Mouse (Mus musculus): ENCODE measurements around the gene Lypd5. TPM values are rescaled to one million over a fixed set of nuclear protein-coding genes. Genes with fewer than 3 reads are reported as not detected.

Gene Lypd5
- polyA plus RNA-seq, 1 experiment from 2014 or later = not detected

DNA sequence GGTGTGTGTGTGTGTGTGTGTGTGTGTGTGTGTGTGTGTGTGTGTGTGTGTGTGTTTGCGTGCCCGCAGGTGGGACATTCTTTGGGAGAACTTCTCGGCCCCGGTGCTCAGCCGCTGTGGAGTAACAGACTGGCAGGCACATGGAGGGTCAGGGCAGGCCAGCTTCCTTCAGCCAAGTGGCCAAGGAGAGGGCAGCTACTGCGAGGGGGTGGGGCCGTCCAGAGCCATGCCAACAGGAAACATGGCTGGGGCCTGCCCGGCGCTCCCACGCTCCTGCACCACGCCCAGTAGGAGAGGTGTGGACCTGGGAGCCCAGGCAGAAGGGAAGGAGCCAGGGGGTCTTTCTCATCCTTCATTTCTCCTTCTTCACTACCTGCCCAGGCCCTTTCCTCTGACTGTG, 23.3 kb downstream of the Lypd5 start:
- ATAC-seq (replicated peaks; ENCODE audit: insufficient number of reproducible peaks, low FRiP score, low TSS enrichment) = peak; percentile 44; the same call in 1 of the 2 replicates
- no peaks in the 10 kb centered on the region for H3K36me3 ChIP-seq (ENCODE audit: control insufficient read depth, insufficient read depth, low read length)
- H3K4me2 ChIP-seq = peak overlapping the region; percentile 54
- peaks cover 2% of the 10 kb centered on the region for H3K4me1 ChIP-seq (ENCODE audit: control insufficient read depth, insufficient read depth, low read length)
- WGBS (ENCODE audit: insufficient replicate concordance) = 74% methylated on average over 10 of the region's 11 CpGs
- peaks cover 5% of the 10 kb centered on the region for H3K27me3 ChIP-seq (ENCODE audit: control insufficient read depth, insufficient read depth, low read length)
- H3K27ac ChIP-seq (ENCODE audit: low read depth, low read length) = peak overlapping the region; percentile 64
- H3K9me3 ChIP-seq (replicated peaks; ENCODE audit: control insufficient read depth, low read length) = no peaks in the 10 kb centered on the region
- H3K9ac ChIP-seq (ENCODE audit: low read depth, low read length) = peak overlapping the region; percentile 59
- peak overlapping the region; percentile 17 for H3K4me3 ChIP-seq (ENCODE audit: low read depth, low read length)

GRCm38 (mm10) chr7:24372786-24373185, 23.8 kb downstream of the Lypd5 start:
- no peaks in the 10 kb centered on the region for H3K9me3 ChIP-seq (replicated peaks; ENCODE audit: control insufficient read depth, low read length)
- peaks cover 4% of the 10 kb centered on the region for H3K4me1 ChIP-seq (ENCODE audit: control insufficient read depth, insufficient read depth, low read length)
- no peak for ATAC-seq (replicated peaks; ENCODE audit: insufficient number of reproducible peaks, low FRiP score, low TSS enrichment)
- H3K4me2 ChIP-seq = peak overlapping the region; percentile 54
- peak overlapping the region; percentile 59 for H3K9ac ChIP-seq (ENCODE audit: low read depth, low read length)
- peaks cover 7% of the 10 kb centered on the region for H3K27me3 ChIP-seq (ENCODE audit: control insufficient read depth, insufficient read depth, low read length)
- 67% methylated on average over 4 of the region's 4 CpGs for WGBS (ENCODE audit: insufficient replicate concordance)
- peak overlapping the region; percentile 17 for H3K4me3 ChIP-seq (ENCODE audit: low read depth, low read length)
- H3K36me3 ChIP-seq (ENCODE audit: control insufficient read depth, insufficient read depth, low read length) = no peaks in the 10 kb centered on the region
- H3K27ac ChIP-seq (ENCODE audit: low read depth, low read length) = peak overlapping the region; percentile 64

DNA sequence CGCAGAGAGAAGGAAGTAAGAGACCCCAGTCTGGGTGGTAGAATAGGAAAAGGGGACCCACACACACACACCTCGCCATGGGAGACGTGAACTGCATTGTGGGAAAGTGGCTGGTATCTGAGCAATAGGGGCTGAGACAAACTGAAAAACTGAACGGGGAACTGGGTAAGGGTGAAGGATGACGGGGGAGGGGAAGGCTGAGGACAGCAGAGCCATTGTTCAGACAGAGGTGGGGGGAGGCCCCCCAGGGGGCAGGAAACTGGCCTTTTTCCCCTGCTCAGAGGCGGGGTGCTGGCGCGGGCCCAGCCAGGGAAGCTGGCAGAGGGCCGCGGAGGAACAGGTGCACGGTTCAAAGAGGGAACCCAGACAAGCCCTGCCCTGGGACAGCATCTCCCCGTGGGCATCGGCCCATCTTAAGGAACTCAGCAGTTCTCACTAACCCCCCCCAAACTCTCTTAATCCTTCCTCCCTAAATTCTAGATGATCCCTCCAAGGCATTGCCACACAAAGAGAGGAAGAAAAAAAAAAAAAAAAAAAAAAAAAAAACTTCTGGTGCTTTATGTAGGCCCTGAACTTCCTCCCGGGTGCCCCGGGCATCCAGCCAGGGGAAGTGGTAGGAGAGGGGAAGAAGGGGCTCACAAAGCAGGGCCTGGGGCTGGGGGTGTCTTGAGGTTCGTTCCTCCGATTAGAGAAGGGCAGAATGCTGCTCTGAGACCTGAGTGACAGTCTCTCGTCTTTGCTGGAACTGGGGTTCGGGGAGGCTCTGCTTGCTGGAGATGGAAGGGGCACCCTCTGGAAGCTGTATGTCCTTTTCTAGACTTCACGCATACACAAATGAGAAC, 24.8 kb downstream of the Lypd5 start:
- peak overlapping the region; percentile 51 for H3K4me2 ChIP-seq
- H3K9ac ChIP-seq (ENCODE audit: low read depth, low read length) = peak overlapping the region; percentile 58
- ATAC-seq (replicated peaks; ENCODE audit: insufficient number of reproducible peaks, low FRiP score, low TSS enrichment) = no peak
- WGBS (ENCODE audit: insufficient replicate concordance) = 47% methylated on average over 19 of the region's 20 CpGs
- no peaks in the 10 kb centered on the region for H3K9me3 ChIP-seq (replicated peaks; ENCODE audit: control insufficient read depth, low read length)
- 0 out of 2 replicates have a peak overlapping the region, but pooled peaks have one; percentile 8 for H3K4me3 ChIP-seq (ENCODE audit: low read depth, low read length)
- peaks cover 12% of the 10 kb centered on the region for H3K27me3 ChIP-seq (ENCODE audit: control insufficient read depth, insufficient read depth, low read length)
- peaks cover 4% of the 10 kb centered on the region for H3K4me1 ChIP-seq (ENCODE audit: control insufficient read depth, insufficient read depth, low read length)
- peak overlapping the region; percentile 64; the same call in 1 of the 2 replicates for H3K27ac ChIP-seq (ENCODE audit: low read depth, low read length)
- no peaks in the 10 kb centered on the region for H3K36me3 ChIP-seq (ENCODE audit: control insufficient read depth, insufficient read depth, low read length)

GRCm38 (mm10) chr7:24376456-24376855, 27.5 kb downstream of the Lypd5 start:
- Histone ChIP-seq H3K27me3 (ENCODE audit: control insufficient read depth, insufficient read depth, low read length) (peaks cover 12% of the 10 kb centered on the region), H3K36me3 (ENCODE audit: control insufficient read depth, insufficient read depth, low read length) (no peaks in the 10 kb centered on the region), H3K27ac (ENCODE audit: low read depth, low read length) (peak overlapping the region; percentile 76), H3K4me2 (peak overlapping the region; percentile 64), H3K9me3 (replicated peaks; ENCODE audit: control insufficient read depth, low read length) (no peaks in the 10 kb centered on the region), H3K4me3 (ENCODE audit: low read depth, low read length) (no peak overlapping the region), H3K4me1 (ENCODE audit: control insufficient read depth, insufficient read depth, low read length) (peaks cover 4% of the 10 kb centered on the region), H3K9ac (ENCODE audit: low read depth, low read length) (peak overlapping the region; percentile 66; the same call in 1 of the 2 replicates)
- no peak for ATAC-seq (replicated peaks; ENCODE audit: insufficient number of reproducible peaks, low FRiP score, low TSS enrichment)
- WGBS (ENCODE audit: insufficient replicate concordance) = 80% methylated on average over 8 of the region's 8 CpGs

DNA sequence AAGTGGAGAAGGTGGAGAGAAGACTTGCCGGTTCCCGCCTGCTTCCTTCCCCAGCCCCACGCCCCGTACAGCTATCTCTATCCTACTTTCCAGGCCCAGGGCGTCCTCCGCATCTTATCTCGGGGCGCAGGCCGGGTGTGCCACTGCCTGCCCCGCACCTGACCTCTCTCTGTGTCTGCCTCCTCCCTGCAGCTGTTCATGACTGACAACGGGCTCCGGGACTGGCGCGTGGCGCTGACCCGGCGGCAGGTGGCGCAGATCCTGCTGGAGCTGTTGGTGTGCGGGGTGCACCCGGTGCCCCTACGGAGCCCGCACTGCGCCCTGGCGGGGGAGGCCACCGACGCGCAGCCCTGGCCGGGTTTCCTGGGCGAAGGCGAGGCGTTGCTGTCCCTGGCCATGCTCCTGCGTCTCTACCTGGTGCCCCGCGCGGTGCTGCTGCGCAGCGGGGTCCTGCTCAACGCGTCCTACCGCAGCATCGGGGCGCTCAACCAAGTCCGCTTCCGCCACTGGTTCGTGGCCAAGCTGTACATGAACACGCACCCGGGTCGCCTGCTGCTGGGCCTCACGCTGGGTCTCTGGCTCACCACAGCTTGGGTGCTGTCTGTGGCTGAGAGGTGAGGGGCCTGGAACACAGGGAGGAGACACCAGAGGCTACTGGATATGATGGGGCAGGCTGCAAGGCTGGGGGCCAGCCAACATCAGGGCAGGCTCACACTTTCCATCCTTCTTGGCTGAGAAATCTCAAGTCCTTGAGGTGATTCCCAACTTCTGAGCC, 28.3 kb downstream of the Lypd5 start:
- WGBS (ENCODE audit: insufficient replicate concordance) = 3% methylated on average over 49 of the region's 49 CpGs
- H3K4me3 ChIP-seq (ENCODE audit: low read depth, low read length) = peak overlapping the region; percentile 26
- peaks cover 4% of the 10 kb centered on the region for H3K4me1 ChIP-seq (ENCODE audit: control insufficient read depth, insufficient read depth, low read length)
- peak overlapping the region; percentile 64 for H3K4me2 ChIP-seq
- no peaks in the 10 kb centered on the region for H3K9me3 ChIP-seq (replicated peaks; ENCODE audit: control insufficient read depth, low read length)
- H3K9ac ChIP-seq (ENCODE audit: low read depth, low read length) = peak overlapping the region; percentile 66
- peak; percentile 91 for ATAC-seq (replicated peaks; ENCODE audit: insufficient number of reproducible peaks, low FRiP score, low TSS enrichment)
- H3K27ac ChIP-seq (ENCODE audit: low read depth, low read length) = peak overlapping the region; percentile 76
- H3K27me3 ChIP-seq (ENCODE audit: control insufficient read depth, insufficient read depth, low read length) = peaks cover 12% of the 10 kb centered on the region
- no peaks in the 10 kb centered on the region for H3K36me3 ChIP-seq (ENCODE audit: control insufficient read depth, insufficient read depth, low read length)

DNA sequence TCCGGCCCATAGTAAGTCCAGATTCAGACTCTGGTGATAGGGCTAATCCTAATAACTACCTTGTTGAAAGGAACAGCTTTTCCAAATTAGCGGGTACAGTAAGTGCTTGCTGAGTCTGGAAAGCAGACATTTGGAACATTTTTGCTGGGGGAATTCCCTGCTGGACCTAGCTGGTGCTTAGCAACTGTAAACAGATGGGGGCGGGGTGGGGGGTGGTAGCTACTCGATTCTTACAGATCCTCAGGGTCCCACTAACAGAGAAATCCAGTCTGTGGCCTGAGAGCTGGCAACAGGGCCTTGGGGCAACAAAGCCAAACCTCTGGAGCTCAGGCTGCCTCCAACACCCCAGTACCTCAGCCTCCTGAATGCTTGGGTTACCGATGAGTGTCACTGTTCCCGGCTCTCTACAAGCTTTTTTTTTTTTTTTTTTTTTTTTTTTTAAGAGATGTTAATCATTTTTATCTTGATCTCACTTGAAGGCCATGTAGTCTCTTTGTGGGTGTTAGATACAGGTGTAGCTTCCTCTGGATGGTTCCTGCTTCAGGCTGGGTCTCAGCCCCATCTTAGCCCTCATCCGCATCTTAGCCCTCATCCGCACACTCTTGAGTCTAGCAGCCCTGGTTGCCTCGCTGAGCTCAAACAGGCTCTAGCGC, 29.2 kb downstream of the Lypd5 start:
- H3K4me1 ChIP-seq (ENCODE audit: control insufficient read depth, insufficient read depth, low read length) = peaks cover 4% of the 10 kb centered on the region
- no peaks in the 10 kb centered on the region for H3K36me3 ChIP-seq (ENCODE audit: control insufficient read depth, insufficient read depth, low read length)
- H3K9ac ChIP-seq (ENCODE audit: low read depth, low read length) = 0 out of 2 replicates have a peak overlapping the region, but pooled peaks have one; percentile 22
- ATAC-seq (replicated peaks; ENCODE audit: insufficient number of reproducible peaks, low FRiP score, low TSS enrichment) = no peak
- peaks cover 8% of the 10 kb centered on the region; the same call in 1 of the 2 replicates for H3K27me3 ChIP-seq (ENCODE audit: control insufficient read depth, insufficient read depth, low read length)
- H3K27ac ChIP-seq (ENCODE audit: low read depth, low read length) = no peak overlapping the region
- WGBS (ENCODE audit: insufficient replicate concordance) = 72% methylated on average over 10 of the region's 10 CpGs
- no peaks in the 10 kb centered on the region for H3K9me3 ChIP-seq (replicated peaks; ENCODE audit: control insufficient read depth, low read length)
- H3K4me3 ChIP-seq (ENCODE audit: low read depth, low read length) = 0 out of 2 replicates have a peak overlapping the region, but pooled peaks have one; percentile 5
- peak overlapping the region; percentile 64 for H3K4me2 ChIP-seq

GRCm38 (mm10) chr7:24379934-24380333, 30.9 kb downstream of the Lypd5 start:
- Histone ChIP-seq H3K4me2 (no peak overlapping the region), H3K36me3 (ENCODE audit: control insufficient read depth, insufficient read depth, low read length) (no peaks in the 10 kb centered on the region), H3K27ac (ENCODE audit: low read depth, low read length) (no peak overlapping the region)

DNA sequence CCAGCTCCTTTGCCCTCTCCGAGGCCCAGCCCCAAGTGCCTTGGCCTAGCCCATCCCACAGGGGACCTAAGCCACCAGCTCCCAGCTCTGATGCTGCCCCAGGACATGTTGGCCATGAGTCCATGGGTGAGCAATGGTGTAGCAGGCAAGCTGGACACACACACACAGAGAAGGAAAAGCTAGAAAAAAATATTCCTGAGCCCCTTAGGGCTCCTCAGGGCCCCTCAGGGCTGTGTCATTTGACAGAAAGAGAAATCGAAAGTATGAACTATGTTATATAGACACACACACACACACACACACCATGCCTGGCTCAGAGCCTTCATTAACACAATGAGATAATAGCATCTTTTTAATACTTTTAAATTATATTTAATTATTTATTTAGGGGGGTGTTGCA, 31.4 kb downstream of the Lypd5 start:
- Histone ChIP-seq H3K9ac (ENCODE audit: low read depth, low read length) (no peak overlapping the region), H3K4me2 (no peak overlapping the region), H3K4me1 (ENCODE audit: control insufficient read depth, insufficient read depth, low read length) (peaks cover 4% of the 10 kb centered on the region; the same call in 1 of the 2 replicates), H3K36me3 (ENCODE audit: control insufficient read depth, insufficient read depth, low read length) (no peaks in the 10 kb centered on the region), H3K27me3 (ENCODE audit: control insufficient read depth, insufficient read depth, low read length) (peaks cover 8% of the 10 kb centered on the region; the same call in 1 of the 2 replicates), H3K4me3 (ENCODE audit: low read depth, low read length) (no peak overlapping the region), H3K27ac (ENCODE audit: low read depth, low read length) (no peak overlapping the region), H3K9me3 (replicated peaks; ENCODE audit: control insufficient read depth, low read length) (no peaks in the 10 kb centered on the region)
- no peak for ATAC-seq (replicated peaks; ENCODE audit: insufficient number of reproducible peaks, low FRiP score, low TSS enrichment)
- 68% methylated on average over 2 of the region's 2 CpGs for WGBS (ENCODE audit: insufficient replicate concordance)

More at GRCm38 (mm10) chr7:24379934-24380333, 30.9 kb downstream of the Lypd5 start:
- Histone ChIP-seq H3K9ac (ENCODE audit: low read depth, low read length) (no peak overlapping the region), H3K4me3 (ENCODE audit: low read depth, low read length) (no peak overlapping the region), H3K4me1 (ENCODE audit: control insufficient read depth, insufficient read depth, low read length) (peaks cover 4% of the 10 kb centered on the region; the same call in 1 of the 2 replicates), H3K9me3 (replicated peaks; ENCODE audit: control insufficient read depth, low read length) (no peaks in the 10 kb centered on the region), H3K27me3 (ENCODE audit: control insufficient read depth, insufficient read depth, low read length) (peaks cover 8% of the 10 kb centered on the region; the same call in 1 of the 2 replicates)
- no peak for ATAC-seq (replicated peaks; ENCODE audit: insufficient number of reproducible peaks, low FRiP score, low TSS enrichment)
- WGBS (ENCODE audit: insufficient replicate concordance) = 44% methylated on average over 7 of the region's 7 CpGs
